Mouse (Mus musculus): ENCODE measurements around the gene Prim2. TPM values are rescaled to one million over a fixed set of nuclear protein-coding genes. Genes with fewer than 3 reads are reported as not detected.

Prim2 gene
- polyA plus RNA-seq, 1 experiment from 2014 or later, result 15.7 TPM

GRCm38 (mm10) chr1:33593718-33594388 lies 75.7 kb downstream of the Prim2 start:
- TF ChIP-seq CTCF (IDR thresholded peaks at IDR 0.05; ENCODE audit: low read depth) (no peak), EP300 (IDR thresholded peaks at IDR 0.05; ENCODE audit: low read depth) (no peak)
- H3K9ac ChIP-seq (replicated peaks), result no peak overlapping the region
- no peaks in the 10 kb centered on the region for H3K9me3 ChIP-seq (ENCODE audit: low read length)
- 86% methylated on average over 4 of the region's 4 CpGs for WGBS (ENCODE audit: insufficient replicate concordance)
- no peak overlapping the region for H3K27ac ChIP-seq (ENCODE audit: low read depth)
- H3K36me3 ChIP-seq (replicated peaks; ENCODE audit: insufficient read depth, low read length), result no peaks in the 10 kb centered on the region
- H3K4me1 ChIP-seq (ENCODE audit: insufficient read depth), result 0 out of 2 replicates have a peak, but pooled peaks cover 2% of the 10 kb centered on the region
- no peak for ATAC-seq
- no peak overlapping the region for H3K4me2 ChIP-seq (ENCODE audit: low read depth, low read length)
- DNase-seq, result no peak
- no peaks in the 10 kb centered on the region for H3K27me3 ChIP-seq (ENCODE audit: insufficient read depth, low read length)
- H3K4me3 ChIP-seq (ENCODE audit: low read depth, low read length), result no peak overlapping the region

GRCm38 (mm10) chr1:33591997-33592608 lies 77.5 kb downstream of the Prim2 start:
- no peak overlapping the region for H3K27ac ChIP-seq (ENCODE audit: low read depth)
- no peak for DNase-seq
- WGBS (ENCODE audit: insufficient replicate concordance), result 79% methylated on average over 7 of the region's 7 CpGs
- no peak overlapping the region for H3K4me2 ChIP-seq (ENCODE audit: low read depth, low read length)
- H3K4me3 ChIP-seq (ENCODE audit: low read depth, low read length), result no peak overlapping the region
- ATAC-seq, result no peak
- TF ChIP-seq EP300 (IDR thresholded peaks at IDR 0.05; ENCODE audit: low read depth) (no peak), CTCF (IDR thresholded peaks at IDR 0.05; ENCODE audit: low read depth) (no peak)
- no peaks in the 10 kb centered on the region for H3K27me3 ChIP-seq (ENCODE audit: insufficient read depth, low read length)
- no peaks in the 10 kb centered on the region for H3K36me3 ChIP-seq (replicated peaks; ENCODE audit: insufficient read depth, low read length)
- 0 out of 2 replicates have a peak, but pooled peaks cover 2% of the 10 kb centered on the region for H3K4me1 ChIP-seq (ENCODE audit: insufficient read depth)
- H3K9ac ChIP-seq (replicated peaks), result no peak overlapping the region
- H3K9me3 ChIP-seq (ENCODE audit: low read length), result no peaks in the 10 kb centered on the region

GRCm38 (mm10) chr1:33590556-33591411 lies 78.8 kb downstream of the Prim2 start:
- Histone ChIP-seq H3K9me3 (ENCODE audit: low read length) (no peaks in the 10 kb centered on the region), H3K4me2 (ENCODE audit: low read depth, low read length) (no peak overlapping the region), H3K4me1 (ENCODE audit: insufficient read depth) (0 out of 2 replicates have a peak, but pooled peaks cover 2% of the 10 kb centered on the region), H3K4me3 (ENCODE audit: low read depth, low read length) (no peak overlapping the region), H3K9ac (replicated peaks) (no peak overlapping the region), H3K27ac (ENCODE audit: low read depth) (no peak overlapping the region), H3K27me3 (ENCODE audit: insufficient read depth, low read length) (no peaks in the 10 kb centered on the region), H3K36me3 (replicated peaks; ENCODE audit: insufficient read depth, low read length) (no peaks in the 10 kb centered on the region)
- 80% methylated on average over 8 of the region's 8 CpGs for WGBS (ENCODE audit: insufficient replicate concordance)
- DNase-seq (no peak), ATAC-seq (no peak)
- TF ChIP-seq EP300 (IDR thresholded peaks at IDR 0.05; ENCODE audit: low read depth) (no peak), CTCF (IDR thresholded peaks at IDR 0.05; ENCODE audit: low read depth) (no peak)

GRCm38 (mm10) chr1:33589531-33589930 lies 80.1 kb downstream of the Prim2 start:
- no peaks in the 10 kb centered on the region for H3K36me3 ChIP-seq (replicated peaks; ENCODE audit: insufficient read depth, low read length)
- DNase-seq (no peak), ATAC-seq (no peak)
- TF ChIP-seq EP300 (IDR thresholded peaks at IDR 0.05; ENCODE audit: low read depth) (no peak), CTCF (IDR thresholded peaks at IDR 0.05; ENCODE audit: low read depth) (no peak)
- no peak overlapping the region for H3K4me2 ChIP-seq (ENCODE audit: low read depth, low read length)
- H3K4me1 ChIP-seq (ENCODE audit: insufficient read depth), result 0 out of 2 replicates have a peak, but pooled peaks cover 1% of the 10 kb centered on the region
- no peaks in the 10 kb centered on the region for H3K27me3 ChIP-seq (ENCODE audit: insufficient read depth, low read length)
- no peaks in the 10 kb centered on the region for H3K9me3 ChIP-seq (ENCODE audit: low read length)
- no peak overlapping the region for H3K27ac ChIP-seq (ENCODE audit: low read depth)
- H3K4me3 ChIP-seq (ENCODE audit: low read depth, low read length), result no peak overlapping the region
- 61% methylated on average over 2 of the region's 2 CpGs for WGBS (ENCODE audit: insufficient replicate concordance)
- H3K9ac ChIP-seq (replicated peaks), result no peak overlapping the region

- WGBS (ENCODE audit: insufficient replicate concordance), result 84% methylated on average over 5 of the region's 6 CpGs
- no peak overlapping the region for H3K4me2 ChIP-seq (ENCODE audit: low read depth, low read length)
- no peak overlapping the region for H3K9ac ChIP-seq (replicated peaks)
- no peak overlapping the region for H3K4me3 ChIP-seq (ENCODE audit: low read depth, low read length)
- DNase-seq (no peak), ATAC-seq (no peak)
- no peak overlapping the region for H3K27ac ChIP-seq (ENCODE audit: low read depth)
- TF ChIP-seq CTCF (IDR thresholded peaks at IDR 0.05; ENCODE audit: low read depth), result no peak
- no peak for TF ChIP-seq EP300 (IDR thresholded peaks at IDR 0.05; ENCODE audit: low read depth)
- H3K4me1 ChIP-seq (ENCODE audit: insufficient read depth), result no peaks in the 10 kb centered on the region
- no peaks in the 10 kb centered on the region for H3K27me3 ChIP-seq (ENCODE audit: insufficient read depth, low read length)
- no peaks in the 10 kb centered on the region for H3K36me3 ChIP-seq (replicated peaks; ENCODE audit: insufficient read depth, low read length)
- no peaks in the 10 kb centered on the region for H3K9me3 ChIP-seq (ENCODE audit: low read length)
These were observed 81.0 kb downstream of the Prim2 start for GRCm38 (mm10) chr1:33588557-33588956.

GRCm38 (mm10) chr1:33584590-33584978 lies 85.0 kb downstream of the Prim2 start:
- no peak for ATAC-seq
- no peaks in the 10 kb centered on the region for H3K9me3 ChIP-seq (ENCODE audit: low read length)
- no peak overlapping the region for H3K4me2 ChIP-seq (ENCODE audit: low read depth, low read length)
- H3K27me3 ChIP-seq (ENCODE audit: insufficient read depth, low read length), result no peaks in the 10 kb centered on the region
- H3K9ac ChIP-seq (replicated peaks), result no peak overlapping the region
- no peaks in the 10 kb centered on the region for H3K36me3 ChIP-seq (replicated peaks; ENCODE audit: insufficient read depth, low read length)
- DNase-seq, result no peak
- H3K27ac ChIP-seq (ENCODE audit: low read depth), result no peak overlapping the region
- H3K4me1 ChIP-seq (ENCODE audit: insufficient read depth), result no peaks in the 10 kb centered on the region
- TF ChIP-seq EP300 (IDR thresholded peaks at IDR 0.05; ENCODE audit: low read depth), result no peak
- no peak for TF ChIP-seq CTCF (IDR thresholded peaks at IDR 0.05; ENCODE audit: low read depth)
- H3K4me3 ChIP-seq (ENCODE audit: low read depth, low read length), result no peak overlapping the region

All from liver, postnatal 0 days (tissue).